ENCODE assay signal across 29 mouse cellular contexts in the genomic region with DNA sequence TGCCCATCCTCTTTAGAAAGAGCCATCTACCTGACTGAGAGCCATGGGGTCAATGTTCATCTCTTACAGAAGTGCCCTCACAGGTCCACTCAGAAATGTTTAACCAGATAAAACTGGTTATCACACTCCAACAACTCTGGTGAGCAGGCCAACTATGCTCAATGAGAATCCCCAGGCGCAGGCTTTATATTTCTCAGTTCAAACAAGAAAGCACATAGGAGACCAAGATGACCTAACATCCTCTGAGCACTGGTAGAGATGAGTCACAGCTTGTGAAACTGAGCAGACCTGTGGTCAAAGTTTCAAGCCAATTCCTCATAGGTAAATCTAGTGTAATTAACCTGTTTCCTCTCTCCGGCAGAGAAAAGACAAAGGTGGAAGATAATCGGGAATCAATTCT. TPM values are rescaled to one million over a fixed set of nuclear protein-coding genes. Genes with fewer than 3 reads are reported as not detected.
DNase-seq lines count a peak whose midpoint lies in the region; ATAC-seq and TF ChIP-seq lines count a peak whose summit lies in the region.
"Had no signal": no experiment of that assay in that cellular context is flagged by ENCODE, and none has a peak within 500 bp of the region (broad histone marks: within the 10 kb centered on the region; RNA-seq: fewer than 3 reads in every experiment).

No protein-coding gene starts in this region.

- ATAC-seq in intestine, embryonic 15.5 days, result peak; percentile 28; the same call in 1 of the 2 replicates
- no peak for ATAC-seq in intestine, postnatal 0 days
- no peak for ATAC-seq in kidney, embryonic 14.5 days (ENCODE audit: low FRiP score, low TSS enrichment)
- ATAC-seq: forebrain, embryonic 13.5 days; inflammation-experienced regulatory T-cells, adult 6 months; Patski had no signal

- H3K4me2 ChIP-seq in intestine, embryonic 15.5 days (replicated peaks), result no peak overlapping the region
- H3K4me2 ChIP-seq in intestine, postnatal 0 days (replicated peaks; ENCODE audit: low read depth), result no peak overlapping the region
- H3K4me2 ChIP-seq in kidney, embryonic 14.5 days (replicated peaks; ENCODE audit: low read depth, low read length), result no peak overlapping the region
- H3K4me2 ChIP-seq: forebrain, embryonic 13.5 days; heart, embryonic 13.5 days; hindbrain, embryonic 15.5 days; limb, embryonic 12.5 days; liver, embryonic 15.5 days; lung, embryonic 15.5 days; midbrain, embryonic 12.5 days; neural tube, embryonic 12.5 days; stomach, embryonic 15.5 days had no signal

- no peaks in the 10 kb centered on the region for H3K9me3 ChIP-seq in intestine, embryonic 15.5 days
- no peaks in the 10 kb centered on the region for H3K9me3 ChIP-seq in intestine, postnatal 0 days (ENCODE audit: control insufficient read depth)
- no peaks in the 10 kb centered on the region for H3K9me3 ChIP-seq in kidney, embryonic 14.5 days (ENCODE audit: control insufficient read depth, low read length)
- no peaks in the 10 kb centered on the region for H3K9me3 ChIP-seq in limb, embryonic 10.5 days (replicated peaks)
- H3K9me3 ChIP-seq: forebrain, embryonic 13.5 days; hindbrain, embryonic 15.5 days; limb, embryonic 12.5 days; liver, embryonic 15.5 days; lung, embryonic 15.5 days; megakaryocyte, embryonic 14.5 days; midbrain, embryonic 12.5 days; neural tube, embryonic 12.5 days; stomach, embryonic 15.5 days had no signal

- H3K4me3 ChIP-seq in intestine, embryonic 15.5 days (replicated peaks), result no peak overlapping the region
- no peak overlapping the region for H3K4me3 ChIP-seq in intestine, postnatal 0 days (ENCODE audit: low read depth, low read length)
- H3K4me3 ChIP-seq in kidney, embryonic 14.5 days (ENCODE audit: low read length), result no peak overlapping the region
- H3K4me3 ChIP-seq in limb, embryonic 10.5 days, result no peak overlapping the region
- H3K4me3 ChIP-seq: forebrain, embryonic 13.5 days; heart, embryonic 13.5 days; hindbrain, embryonic 15.5 days; limb, embryonic 12.5 days; liver, embryonic 15.5 days; lung, embryonic 15.5 days; megakaryocyte, embryonic 14.5 days; midbrain, embryonic 12.5 days; myocyte; neural tube, embryonic 12.5 days; stomach, embryonic 15.5 days had no signal

- no peak overlapping the region for H3K27ac ChIP-seq in intestine, embryonic 15.5 days
- H3K27ac ChIP-seq in intestine, postnatal 0 days (ENCODE audit: low read depth, low read length), result no peak overlapping the region
- H3K27ac ChIP-seq in kidney, embryonic 14.5 days (ENCODE audit: low read depth, low read length), result no peak overlapping the region
- H3K27ac ChIP-seq in limb, embryonic 10.5 days, result no peak overlapping the region
- H3K27ac ChIP-seq: forebrain, embryonic 13.5 days; heart, embryonic 13.5 days; hindbrain, embryonic 15.5 days; limb, embryonic 12.5 days; liver, embryonic 15.5 days; lung, embryonic 15.5 days; midbrain, embryonic 12.5 days; neural tube, embryonic 12.5 days; stomach, embryonic 15.5 days had no signal

- peak; percentile 62 for DNase-seq in kidney, adult 9 months
- peak; percentile 81 for DNase-seq in 416B (ENCODE audit: low read depth)
- peak; percentile 7 to 54 for DNase-seq in kidney, postnatal 36 days
- DNase-seq in spleen, postnatal 36 days (ENCODE audit: low spot score in 2 of 2), result no peak
- DNase-seq in limb, embryonic 10.5 days (ENCODE audit: low spot score), result no peak
- DNase-seq: adrenal gland, postnatal 14 days; cerebellum, adult 11 months; cerebellum, adult 9-10 months; cerebellum, postnatal 36 days; gastrocnemius, postnatal 10 days; heart, postnatal 10 days; thymus, postnatal 14 days had no signal

- H3K27me3 ChIP-seq in intestine, embryonic 15.5 days (replicated peaks), result no peaks in the 10 kb centered on the region
- no peaks in the 10 kb centered on the region for H3K27me3 ChIP-seq in intestine, postnatal 0 days (replicated peaks; ENCODE audit: control insufficient read depth, insufficient read depth, low read length)
- H3K27me3 ChIP-seq in kidney, embryonic 14.5 days (ENCODE audit: control insufficient read depth, insufficient read depth, low read length), result no peaks in the 10 kb centered on the region
- H3K27me3 ChIP-seq in limb, embryonic 10.5 days (ENCODE audit: low read depth, poor library complexity, severe bottlenecking), result no peaks in the 10 kb centered on the region
- H3K27me3 ChIP-seq: forebrain, embryonic 13.5 days; heart, embryonic 13.5 days; hindbrain, embryonic 15.5 days; limb, embryonic 12.5 days; liver, embryonic 15.5 days; lung, embryonic 15.5 days; midbrain, embryonic 12.5 days; neural tube, embryonic 12.5 days; Patski; stomach, embryonic 15.5 days had no signal

- H3K4me1 ChIP-seq in intestine, embryonic 15.5 days (replicated peaks), result no peaks in the 10 kb centered on the region
- H3K4me1 ChIP-seq in intestine, postnatal 0 days (replicated peaks; ENCODE audit: control insufficient read depth, insufficient read depth, low read length), result no peaks in the 10 kb centered on the region
- H3K4me1 ChIP-seq in kidney, embryonic 14.5 days (ENCODE audit: control insufficient read depth, insufficient read depth, low read length), result no peaks in the 10 kb centered on the region
- H3K4me1 ChIP-seq in limb, embryonic 10.5 days, result no peaks in the 10 kb centered on the region
- H3K4me1 ChIP-seq: forebrain, embryonic 13.5 days; hindbrain, embryonic 15.5 days; liver, embryonic 15.5 days; lung, embryonic 15.5 days; midbrain, embryonic 12.5 days; neural tube, embryonic 12.5 days; stomach, embryonic 15.5 days had no signal

- no peak for TF ChIP-seq CTCF in intestine, postnatal 0 days (IDR thresholded peaks at IDR 0.05; ENCODE audit: low read depth)

- H3K9ac ChIP-seq in intestine, embryonic 15.5 days, result no peak overlapping the region
- no peak overlapping the region for H3K9ac ChIP-seq in intestine, postnatal 0 days (ENCODE audit: low read depth, low read length)
- no peak overlapping the region for H3K9ac ChIP-seq in kidney, embryonic 14.5 days (ENCODE audit: low read depth, low read length)
- H3K9ac ChIP-seq: forebrain, embryonic 13.5 days; heart, embryonic 13.5 days; hindbrain, embryonic 15.5 days; limb, embryonic 12.5 days; liver, embryonic 15.5 days; lung, embryonic 15.5 days; midbrain, embryonic 12.5 days; neural tube, embryonic 12.5 days; stomach, embryonic 15.5 days had no signal

- H3K36me3 ChIP-seq in intestine, embryonic 15.5 days, result no peaks in the 10 kb centered on the region
- H3K36me3 ChIP-seq in intestine, postnatal 0 days (ENCODE audit: control insufficient read depth, insufficient read depth), result no peaks in the 10 kb centered on the region
- H3K36me3 ChIP-seq in kidney, embryonic 14.5 days (ENCODE audit: control insufficient read depth, insufficient read depth, low read length), result no peaks in the 10 kb centered on the region
- H3K36me3 ChIP-seq in limb, embryonic 10.5 days, result no peaks in the 10 kb centered on the region
- H3K36me3 ChIP-seq: heart, embryonic 13.5 days; hindbrain, embryonic 15.5 days; limb, embryonic 12.5 days; liver, embryonic 15.5 days; lung, embryonic 15.5 days; midbrain, embryonic 12.5 days; neural tube, embryonic 12.5 days; stomach, embryonic 15.5 days had no signal

- 79% methylated on average over 3 of the region's 3 CpGs for WGBS in intestine, embryonic 15.5 days
- 66% methylated on average over 3 of the region's 3 CpGs for WGBS in intestine, postnatal 0 days
- 92% methylated on average over 3 of the region's 3 CpGs for WGBS in kidney, embryonic 14.5 days
- 93% methylated on average over 3 of the region's 3 CpGs for WGBS in limb, embryonic 10.5 days

RNA-seq across cellular contexts. Expression of a gene that starts 31.6 kb away (rescaled TPM):
- 0.19 and 0.21 TPM in 2 replicates for polyA plus RNA-seq in intestine, embryonic 15.5 days (2015; fragmentation: Nextera tagmentation; extraction: Ambion mirVana)
- 0.30 and 0.41 TPM in 2 replicates for polyA plus RNA-seq in intestine, postnatal 0 days (2015; fragmentation: Nextera tagmentation; extraction: Ambion mirVana)
- polyA plus RNA-seq in kidney, embryonic 14.5 days (2014; fragmentation: Nextera tagmentation; extraction: Ambion mirVana), result 0.20 TPM in 1 of 2 replicates, not detected in the other
- polyA plus RNA-seq in limb, embryonic 10.5 days (2016; fragmentation: Nextera tagmentation; extraction: Ambion mirVana), result not detected in 2 replicates
- polyA plus RNA-seq: embryonic facial prominence, embryonic 11.5 days; forebrain, embryonic 13.5 days; heart, embryonic 13.5 days; limb, embryonic 12.5 days; midbrain, embryonic 12.5 days; myocyte; neural tube, embryonic 12.5 days; Patski; stomach, embryonic 15.5 days had no signal

Comparison
In these comparisons a context has a peak if more than half of its experiments do, and no peak if none do; other contexts are left out.
1. DNase-seq: peak in kidney, adult 9 months (single experiment), 416B (single experiment) and kidney, postnatal 36 days (2 of 2); none in spleen, postnatal 36 days (0 of 2) and limb, embryonic 10.5 days (single experiment).